Mouse (Mus musculus) mesoderm, embryonic 11.5 days (tissue): ENCODE data around the gene Ssbp2.

ENCODE experiments used
- DNase-seq: peaks from one replicate; pipeline ENCODE4 v3.0.0-alpha.2; 2012; ENCODE audit warnings: low read depth, low spot score

Gene Ssbp2

GRCm38 (mm10) chr13:91459896-91460620 lies at the start of gene Ssbp2:
TSS of gene Ssbp2 (plus strand) at chr13:91460283.
- DNase-seq: peak; percentile 61

GRCm38 (mm10) chr13:91413752-91414503 lies 46.2 kb upstream of the Ssbp2 start:
- no peak for DNase-seq

GRCm38 (mm10) chr13:91415896-91416295 lies 44.2 kb upstream of the Ssbp2 start:
- no peak for DNase-seq

- DNase-seq: no peak
Measured at GRCm38 (mm10) chr13:91416698-91417097, 43.4 kb upstream of the Ssbp2 start.

- peak; percentile 69 for DNase-seq
Measured at GRCm38 (mm10) chr13:91421387-91421949, 38.6 kb upstream of the Ssbp2 start.

GRCm38 (mm10) chr13:91430867-91431266 lies 29.2 kb upstream of the Ssbp2 start:
- DNase-seq: no peak

- DNase-seq: peak; percentile 65
Measured at GRCm38 (mm10) chr13:91431392-91432355, 28.4 kb upstream of the Ssbp2 start.

- DNase-seq: no peak
Measured at GRCm38 (mm10) chr13:91433021-91433420, 27.1 kb upstream of the Ssbp2 start.

- DNase-seq: no peak
Measured at GRCm38 (mm10) chr13:91437931-91438330, 22.2 kb upstream of the Ssbp2 start.

- DNase-seq: no peak
Measured at GRCm38 (mm10) chr13:91441476-91441875, 18.6 kb upstream of the Ssbp2 start.

- no peak for DNase-seq
Measured at GRCm38 (mm10) chr13:91446728-91447127, 13.4 kb upstream of the Ssbp2 start.

GRCm38 (mm10) chr13:91448936-91449335 lies 11.1 kb upstream of the Ssbp2 start:
- DNase-seq: no peak

GRCm38 (mm10) chr13:91451405-91452166 lies 8.5 kb upstream of the Ssbp2 start:
- DNase-seq: no peak

GRCm38 (mm10) chr13:91452269-91452668 lies 7.8 kb upstream of the Ssbp2 start:
- DNase-seq: no peak

GRCm38 (mm10) chr13:91453236-91453635 lies 6.8 kb upstream of the Ssbp2 start:
- DNase-seq: no peak

- no peak for DNase-seq
Measured at GRCm38 (mm10) chr13:91456041-91456440, 4.0 kb upstream of the Ssbp2 start.

- DNase-seq: no peak
Measured at GRCm38 (mm10) chr13:91456735-91457134, 3.3 kb upstream of the Ssbp2 start.

- DNase-seq: no peak
Measured at GRCm38 (mm10) chr13:91457974-91458373, 2.1 kb upstream of the Ssbp2 start.

- DNase-seq: no peak
Measured at GRCm38 (mm10) chr13:91459489-91459888, 594 bp upstream of the Ssbp2 start.

GRCm38 (mm10) chr13:91460621-91461284 lies 670 bp downstream of the Ssbp2 start:
- DNase-seq: peak; percentile 96
